Mouse (Mus musculus): Measurements from ENCODE around the gene Gm26558. TPM values are rescaled to one million over a fixed set of nuclear protein-coding genes. Genes with fewer than 3 reads are reported as not detected.

Gene Gm26558
- polyA plus RNA-seq, 1 experiment = 0.20 TPM

DNA sequence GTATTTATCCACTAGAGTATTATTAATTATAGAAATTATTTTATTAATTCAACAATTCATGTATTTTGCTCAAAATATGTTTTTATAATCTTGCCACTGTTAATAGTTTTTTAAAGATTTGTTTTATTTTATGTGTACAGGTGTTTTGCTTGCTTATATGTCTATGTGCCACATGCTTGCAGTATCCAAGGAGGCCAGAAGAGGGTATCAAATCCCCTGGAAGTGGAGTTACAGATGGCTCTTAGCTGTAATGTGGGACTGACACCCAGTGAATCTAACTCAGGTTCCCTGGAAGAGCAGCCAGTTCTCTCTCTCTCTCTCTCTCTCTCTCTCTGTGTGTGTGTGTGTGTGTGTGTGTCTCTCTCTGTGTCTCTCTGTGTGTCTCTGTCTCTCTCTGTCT lies 20.9 kb downstream of the Gm26558 start:
- Histone ChIP-seq H3K36me3 (ENCODE audit: control insufficient read depth, insufficient read depth, low read length) (no peaks in the 10 kb centered on the region), H3K27me3 (ENCODE audit: control insufficient read depth, insufficient read depth, low read length) (no peaks in the 10 kb centered on the region), H3K27ac (ENCODE audit: control insufficient read depth, insufficient read depth, low read length) (no peak overlapping the region), H3K4me1 (replicated peaks; ENCODE audit: control insufficient read depth, insufficient read depth, low read length) (no peaks in the 10 kb centered on the region), H3K4me3 (ENCODE audit: control insufficient read depth, insufficient read depth, low read length) (no peak overlapping the region)
- DNase-seq = no peak
- TF ChIP-seq CTCF (IDR thresholded peaks at IDR 0.05; ENCODE audit: borderline replicate concordance, control insufficient read depth, extremely low read depth, insufficient read depth, low read length, poor library complexity) (no peak), POLR2A (IDR thresholded peaks at IDR 0.05; ENCODE audit: control insufficient read depth, extremely low read depth, insufficient read depth, low read length, poor library complexity) (no peak)

DNA sequence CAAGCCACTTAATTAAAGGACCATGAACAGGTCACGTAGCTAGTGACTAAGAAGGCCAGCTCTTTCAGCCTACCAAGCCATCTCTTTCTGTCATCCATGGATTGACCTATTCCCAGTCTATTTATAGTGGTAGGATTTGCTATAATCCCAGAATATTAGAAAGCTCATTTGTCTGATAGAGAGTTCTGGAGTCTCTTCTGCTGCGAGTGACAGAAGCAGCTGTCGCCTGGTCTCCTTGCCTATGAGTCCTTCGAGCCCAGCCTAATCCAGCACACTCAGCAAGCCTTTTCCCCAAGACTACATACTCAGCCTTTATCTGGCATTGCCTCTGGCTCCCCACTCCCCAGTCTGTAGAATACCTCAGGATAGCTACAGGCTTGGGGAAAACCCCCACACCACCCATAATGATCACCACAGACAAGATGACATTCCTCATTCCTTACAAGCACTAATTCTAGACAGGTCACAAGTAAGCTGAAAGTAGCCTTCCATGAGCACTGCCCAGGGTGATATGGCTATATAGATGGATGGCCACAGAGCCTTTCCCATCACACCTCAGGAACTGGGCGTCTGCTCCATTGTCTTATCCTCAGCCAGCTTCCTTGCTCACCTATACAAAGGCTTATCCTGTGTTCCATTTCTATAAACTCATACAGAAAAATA lies 27.7 kb downstream of the Gm26558 start:
- no peaks in the 10 kb centered on the region for H3K36me3 ChIP-seq (ENCODE audit: control insufficient read depth, insufficient read depth, low read length)
- no peak overlapping the region for H3K4me3 ChIP-seq (ENCODE audit: control insufficient read depth, insufficient read depth, low read length)
- H3K4me1 ChIP-seq (replicated peaks; ENCODE audit: control insufficient read depth, insufficient read depth, low read length) = peaks cover 3% of the 10 kb centered on the region; the same call in 1 of the 2 replicates
- no peaks in the 10 kb centered on the region for H3K27me3 ChIP-seq (ENCODE audit: control insufficient read depth, insufficient read depth, low read length)
- 97% methylated on average over 5 of the region's 5 CpGs for WGBS
- TF ChIP-seq CTCF (IDR thresholded peaks at IDR 0.05; ENCODE audit: borderline replicate concordance, control insufficient read depth, extremely low read depth, insufficient read depth, low read length, poor library complexity) = no peak
- no peak for TF ChIP-seq POLR2A (IDR thresholded peaks at IDR 0.05; ENCODE audit: control insufficient read depth, extremely low read depth, insufficient read depth, low read length, poor library complexity)
- DNase-seq = no peak
- no peak overlapping the region for H3K27ac ChIP-seq (ENCODE audit: control insufficient read depth, insufficient read depth, low read length)

DNA sequence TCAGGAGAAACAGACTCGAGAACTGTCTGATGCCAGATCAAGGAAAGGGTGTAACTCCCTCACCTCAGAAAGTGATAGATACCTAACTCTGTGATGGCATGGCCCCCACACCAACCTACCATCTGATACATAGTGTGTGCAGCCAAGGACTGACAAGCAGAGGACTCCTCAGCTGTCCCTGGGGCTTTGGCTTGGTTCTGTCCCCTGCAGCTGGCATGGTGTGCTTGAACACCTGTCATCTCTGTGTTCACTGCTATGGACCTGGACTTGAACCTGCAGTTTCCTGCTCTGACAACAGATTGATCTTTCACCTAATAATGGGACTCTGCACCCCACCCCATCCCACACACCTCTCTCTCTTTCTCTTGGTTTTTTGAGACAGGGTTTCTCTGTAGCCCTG lies 29.5 kb downstream of the Gm26558 start:
- DNase-seq = no peak
- no peak overlapping the region for H3K4me3 ChIP-seq (ENCODE audit: control insufficient read depth, insufficient read depth, low read length)
- 90% methylated on average over 1 of the region's 1 CpGs for WGBS
- TF ChIP-seq CTCF (IDR thresholded peaks at IDR 0.05; ENCODE audit: borderline replicate concordance, control insufficient read depth, extremely low read depth, insufficient read depth, low read length, poor library complexity) (no peak), POLR2A (IDR thresholded peaks at IDR 0.05; ENCODE audit: control insufficient read depth, extremely low read depth, insufficient read depth, low read length, poor library complexity) (no peak)
- H3K36me3 ChIP-seq (ENCODE audit: control insufficient read depth, insufficient read depth, low read length) = no peaks in the 10 kb centered on the region
- peaks cover 9% of the 10 kb centered on the region for H3K4me1 ChIP-seq (replicated peaks; ENCODE audit: control insufficient read depth, insufficient read depth, low read length)
- H3K27ac ChIP-seq (ENCODE audit: control insufficient read depth, insufficient read depth, low read length) = no peak overlapping the region
- no peaks in the 10 kb centered on the region for H3K27me3 ChIP-seq (ENCODE audit: control insufficient read depth, insufficient read depth, low read length)

DNA sequence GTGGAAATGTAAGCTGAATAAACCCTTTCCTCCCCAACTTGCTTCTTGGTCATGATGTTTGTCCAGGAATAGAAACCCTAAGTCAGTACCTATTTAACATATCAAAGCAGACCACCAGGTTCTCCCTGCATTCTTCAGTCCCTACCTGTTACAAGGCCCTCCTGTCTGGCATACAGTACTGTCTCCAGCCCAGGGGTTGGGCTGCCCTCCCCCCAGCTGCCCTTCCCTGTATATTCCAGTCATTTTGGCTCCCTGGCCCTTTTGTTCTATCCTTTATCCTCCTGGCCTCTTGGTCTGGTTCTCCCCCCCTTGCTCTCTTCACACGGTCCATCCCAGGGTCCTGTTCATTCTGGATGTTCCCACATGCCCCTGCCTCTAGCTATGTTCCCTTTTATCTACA lies 30.6 kb downstream of the Gm26558 start:
- TF ChIP-seq CTCF (IDR thresholded peaks at IDR 0.05; ENCODE audit: borderline replicate concordance, control insufficient read depth, extremely low read depth, insufficient read depth, low read length, poor library complexity) = no peak
- TF ChIP-seq POLR2A (IDR thresholded peaks at IDR 0.05; ENCODE audit: control insufficient read depth, extremely low read depth, insufficient read depth, low read length, poor library complexity) = no peak
- Histone ChIP-seq H3K27me3 (ENCODE audit: control insufficient read depth, insufficient read depth, low read length) (no peaks in the 10 kb centered on the region), H3K36me3 (ENCODE audit: control insufficient read depth, insufficient read depth, low read length) (no peaks in the 10 kb centered on the region)

DNA sequence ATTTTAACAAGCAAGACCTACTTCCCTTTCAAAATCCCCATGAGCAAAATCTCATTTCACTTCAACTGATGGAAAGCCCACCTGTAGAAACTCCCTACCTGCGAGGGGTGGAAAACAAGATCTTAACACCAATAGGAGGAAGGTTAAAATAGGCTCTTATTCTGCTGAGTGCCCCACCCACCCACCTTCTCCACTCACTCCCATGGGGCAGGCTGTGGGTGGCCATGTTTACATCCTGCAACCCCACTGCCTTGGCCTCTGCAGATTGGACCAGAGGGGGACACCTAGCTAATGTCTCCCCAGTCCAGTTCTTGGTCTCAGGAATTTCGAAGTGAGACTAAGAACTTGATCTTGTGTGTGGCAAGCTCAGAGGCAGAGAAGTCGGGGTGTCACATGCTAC lies 32.0 kb downstream of the Gm26558 start:
- DNase-seq = no peak
- no peak overlapping the region for H3K27ac ChIP-seq (ENCODE audit: control insufficient read depth, insufficient read depth, low read length)
- H3K4me1 ChIP-seq (replicated peaks; ENCODE audit: control insufficient read depth, insufficient read depth, low read length) = peaks cover 9% of the 10 kb centered on the region
- H3K4me3 ChIP-seq (ENCODE audit: control insufficient read depth, insufficient read depth, low read length) = no peak overlapping the region
- no peak for TF ChIP-seq POLR2A (IDR thresholded peaks at IDR 0.05; ENCODE audit: control insufficient read depth, extremely low read depth, insufficient read depth, low read length, poor library complexity)
- H3K27me3 ChIP-seq (ENCODE audit: control insufficient read depth, insufficient read depth, low read length) = no peaks in the 10 kb centered on the region
- no peaks in the 10 kb centered on the region for H3K36me3 ChIP-seq (ENCODE audit: control insufficient read depth, insufficient read depth, low read length)
- WGBS = 78% methylated on average over 3 of the region's 3 CpGs

More for the DNA sequence above, 30.6 kb downstream of the Gm26558 start:
- peaks cover 9% of the 10 kb centered on the region for H3K4me1 ChIP-seq (replicated peaks; ENCODE audit: control insufficient read depth, insufficient read depth, low read length)
- no peak overlapping the region for H3K27ac ChIP-seq (ENCODE audit: control insufficient read depth, insufficient read depth, low read length)
- H3K4me3 ChIP-seq (ENCODE audit: control insufficient read depth, insufficient read depth, low read length) = no peak overlapping the region
- WGBS = 96% methylated on average over 1 of the region's 1 CpGs
- DNase-seq = no peak

DNA sequence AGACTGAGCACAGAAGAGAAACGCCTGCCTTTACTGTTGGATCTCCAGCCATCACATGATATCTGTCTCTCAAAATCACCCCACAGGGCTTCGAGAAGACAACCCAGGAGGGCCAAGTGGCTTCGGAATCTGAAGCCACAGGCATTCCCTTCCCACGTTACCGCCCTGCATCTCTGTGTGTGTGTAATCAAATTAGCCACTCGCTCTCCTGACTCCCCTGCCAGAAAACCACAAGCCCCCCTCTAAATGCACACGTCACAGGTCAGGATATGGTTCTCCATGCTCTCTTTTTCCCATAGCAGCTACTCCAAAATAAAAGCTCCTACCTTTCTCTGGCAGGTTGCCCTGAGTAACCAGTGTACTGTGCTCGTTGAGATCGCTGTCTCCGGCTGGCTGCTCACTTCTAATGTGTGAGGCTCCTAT lies 32.6 kb downstream of the Gm26558 start:
- Histone ChIP-seq H3K4me1 (replicated peaks; ENCODE audit: control insufficient read depth, insufficient read depth, low read length) (peaks cover 9% of the 10 kb centered on the region), H3K27me3 (ENCODE audit: control insufficient read depth, insufficient read depth, low read length) (no peaks in the 10 kb centered on the region), H3K4me3 (ENCODE audit: control insufficient read depth, insufficient read depth, low read length) (no peak overlapping the region), H3K27ac (ENCODE audit: control insufficient read depth, insufficient read depth, low read length) (no peak overlapping the region), H3K36me3 (ENCODE audit: control insufficient read depth, insufficient read depth, low read length) (no peaks in the 10 kb centered on the region)
- no peak for DNase-seq
- TF ChIP-seq POLR2A (IDR thresholded peaks at IDR 0.05; ENCODE audit: control insufficient read depth, extremely low read depth, insufficient read depth, low read length, poor library complexity) (no peak), CTCF (IDR thresholded peaks at IDR 0.05; ENCODE audit: borderline replicate concordance, control insufficient read depth, extremely low read depth, insufficient read depth, low read length, poor library complexity) (no peak)
- 11% methylated on average over 10 of the region's 10 CpGs for WGBS

DNA sequence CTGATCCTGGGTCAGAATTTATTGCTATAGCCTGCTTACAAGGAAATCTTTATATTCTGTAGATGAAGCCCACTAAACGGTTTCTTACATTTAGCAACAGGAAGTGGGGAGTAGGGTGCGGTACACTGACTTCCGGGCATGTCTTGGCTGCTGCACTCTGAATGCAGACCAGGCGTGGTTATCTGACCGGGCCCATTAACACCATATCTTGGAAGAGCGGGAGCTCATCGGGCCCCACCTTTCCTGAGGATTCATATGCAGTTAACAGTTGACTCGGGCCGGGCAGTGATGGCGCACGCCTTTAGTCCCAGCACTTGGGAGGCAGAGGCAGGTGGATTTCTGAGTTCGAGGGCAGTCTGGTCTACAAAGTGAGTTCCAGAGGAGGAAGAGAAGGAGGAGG lies 33.5 kb downstream of the Gm26558 start:
- H3K27me3 ChIP-seq (ENCODE audit: control insufficient read depth, insufficient read depth, low read length) = no peaks in the 10 kb centered on the region
- no peak for DNase-seq
- no peaks in the 10 kb centered on the region for H3K36me3 ChIP-seq (ENCODE audit: control insufficient read depth, insufficient read depth, low read length)
- H3K27ac ChIP-seq (ENCODE audit: control insufficient read depth, insufficient read depth, low read length) = no peak overlapping the region
- peaks cover 9% of the 10 kb centered on the region for H3K4me1 ChIP-seq (replicated peaks; ENCODE audit: control insufficient read depth, insufficient read depth, low read length)
- no peak overlapping the region for H3K4me3 ChIP-seq (ENCODE audit: control insufficient read depth, insufficient read depth, low read length)
- TF ChIP-seq CTCF (IDR thresholded peaks at IDR 0.05; ENCODE audit: borderline replicate concordance, control insufficient read depth, extremely low read depth, insufficient read depth, low read length, poor library complexity) = no peak
- no peak for TF ChIP-seq POLR2A (IDR thresholded peaks at IDR 0.05; ENCODE audit: control insufficient read depth, extremely low read depth, insufficient read depth, low read length, poor library complexity)
- WGBS = 46% methylated on average over 12 of the region's 12 CpGs
